Mouse (Mus musculus) lung, postnatal 4 days (tissue): ENCODE measurements around the gene Tmem121.

Experiments
- DNase-seq, 2 experiments: peaks; one replicate each; pipeline ENCODE4 v3.0.0; 2021

The Tmem121 gene

DNA sequence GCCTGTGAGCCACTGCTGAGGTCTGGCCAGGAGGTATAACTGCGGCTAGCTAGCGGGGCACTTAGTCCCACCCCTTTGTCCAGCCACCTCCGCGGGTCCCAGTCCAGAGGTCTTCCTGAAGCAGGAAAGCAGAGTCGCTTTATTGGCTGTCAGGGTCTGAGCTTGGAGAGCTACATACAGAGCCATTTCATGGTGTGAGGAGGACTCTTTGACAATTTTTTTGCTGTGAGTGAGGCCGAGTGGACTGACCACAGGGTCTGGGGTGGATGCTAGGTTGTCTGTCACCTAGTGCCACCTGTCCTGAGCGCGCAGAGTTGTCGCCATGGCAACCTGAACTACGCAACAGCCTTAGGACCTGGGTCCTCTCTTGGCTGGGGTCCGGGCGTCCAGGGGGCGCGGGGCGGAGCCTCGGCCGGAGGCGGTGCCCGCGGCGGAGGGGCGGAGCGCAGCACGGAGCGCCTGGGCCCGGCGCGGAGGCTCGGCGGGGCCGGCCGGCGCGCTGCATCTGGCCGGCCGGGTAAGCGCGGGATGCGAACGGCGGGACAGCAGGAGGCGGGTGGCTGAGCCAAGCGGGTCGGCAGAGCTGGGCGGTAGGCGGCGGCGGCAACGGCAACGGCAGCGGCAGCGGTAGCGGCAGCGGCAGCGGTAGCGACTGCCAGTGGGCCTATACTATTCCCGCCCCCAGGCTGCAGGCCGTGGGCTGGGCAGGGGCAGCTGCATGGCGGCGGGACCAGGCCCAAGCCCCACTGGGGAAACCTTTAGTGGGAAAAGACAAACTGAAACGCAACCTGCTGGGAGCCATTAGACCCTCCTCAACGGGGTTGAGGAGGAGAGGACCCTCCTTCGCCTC, at the start of gene Tmem121:
Tmem121 (plus strand) TSS at position 489 of the 850 bp plus-strand sequence.
- DNase-seq, result peak in 1 of 2 experiments; percentile 41

DNA sequence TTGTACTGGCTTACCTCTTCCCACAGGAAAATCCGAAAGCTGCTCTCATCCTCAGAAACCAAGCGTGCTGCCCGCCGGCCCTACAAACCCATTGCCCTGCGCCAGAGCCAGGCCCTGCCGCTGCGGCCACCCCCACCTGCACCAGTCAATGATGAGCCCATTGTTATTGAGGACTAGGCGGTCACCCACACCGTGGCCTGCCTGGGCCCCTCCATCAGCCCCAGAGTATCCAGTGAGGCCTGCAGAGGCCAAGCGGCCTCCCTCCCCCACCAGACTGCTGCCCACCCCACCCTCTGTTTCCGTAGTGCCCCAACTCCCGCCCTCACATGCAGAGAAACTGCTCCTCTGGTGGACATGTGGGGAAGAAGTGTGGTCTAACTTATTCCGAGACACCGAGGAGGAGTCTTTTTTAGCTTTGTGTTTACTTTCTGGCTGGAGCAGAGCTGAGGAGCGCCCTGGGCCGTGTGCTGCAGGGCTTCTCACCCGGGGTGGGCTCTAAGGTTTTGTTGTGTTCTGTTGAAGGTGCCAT, 49.2 kb upstream of the Tmem121 start:
- DNase-seq, result no peak

DNA sequence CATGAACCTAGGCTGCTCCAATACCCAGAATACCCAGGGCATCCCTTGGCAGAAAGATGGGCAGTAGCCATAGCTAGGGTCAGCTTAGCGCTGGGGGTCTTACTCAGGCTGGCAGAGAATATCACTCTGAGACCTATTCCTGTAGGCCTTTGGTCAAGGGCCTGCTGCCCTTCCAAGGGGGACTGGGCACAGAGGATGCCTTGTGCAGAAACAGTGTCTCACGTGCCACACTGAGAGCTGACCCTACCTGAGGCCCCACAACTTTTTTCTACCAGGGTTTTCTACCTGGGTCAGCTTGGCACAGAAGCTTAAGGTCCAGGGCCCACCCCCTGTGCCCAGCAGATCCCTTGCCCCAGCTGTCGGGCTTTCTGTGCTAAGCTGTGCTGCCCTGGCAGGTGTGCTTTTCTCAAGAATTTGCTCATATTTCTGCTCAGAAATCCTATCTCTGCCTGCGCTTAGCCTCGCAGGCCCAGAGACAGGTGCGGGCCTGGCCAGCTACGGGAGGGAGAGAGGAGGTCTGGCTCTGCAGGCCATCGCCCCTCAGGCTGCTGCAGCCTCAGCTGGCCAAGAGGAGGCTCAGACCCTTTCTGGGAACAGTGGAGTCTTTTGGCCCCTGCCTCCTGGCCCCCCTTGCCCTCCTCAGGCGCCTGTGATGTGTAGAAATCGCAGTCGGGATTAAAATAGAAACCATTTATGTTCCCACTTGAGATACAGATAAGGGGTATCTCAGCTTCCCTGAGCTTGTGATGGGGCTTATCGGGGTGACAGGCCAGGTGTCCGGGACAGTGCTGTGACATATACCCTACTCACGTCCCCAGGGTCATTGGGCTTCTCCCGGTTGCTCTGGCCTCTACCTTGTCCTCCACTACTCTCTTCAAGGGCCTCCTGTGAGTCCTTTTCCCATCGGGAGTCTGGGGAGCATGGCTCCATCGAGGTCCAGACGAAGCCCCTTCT, 48.2 kb upstream of the Tmem121 start:
- no peak for DNase-seq

DNA sequence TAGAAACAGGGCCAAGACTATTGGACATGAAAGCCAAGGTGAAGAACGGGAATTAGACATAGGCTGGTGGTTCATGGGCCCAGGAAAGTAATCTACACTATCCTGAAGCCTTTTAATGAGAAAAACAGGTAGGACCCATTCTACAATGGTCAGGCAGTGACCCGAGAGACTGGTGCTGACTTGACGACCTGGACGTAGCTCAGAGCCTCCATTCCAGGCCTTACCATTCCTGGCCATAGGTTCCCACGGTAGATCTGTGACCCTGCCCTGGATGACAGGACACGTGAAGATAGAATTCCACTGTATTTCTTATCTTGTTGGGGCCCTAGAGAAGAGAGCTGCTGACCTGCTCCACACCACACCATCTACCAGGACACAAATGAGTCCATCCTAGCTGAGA, 47.4 kb upstream of the Tmem121 start:
- DNase-seq, result no peak

DNA sequence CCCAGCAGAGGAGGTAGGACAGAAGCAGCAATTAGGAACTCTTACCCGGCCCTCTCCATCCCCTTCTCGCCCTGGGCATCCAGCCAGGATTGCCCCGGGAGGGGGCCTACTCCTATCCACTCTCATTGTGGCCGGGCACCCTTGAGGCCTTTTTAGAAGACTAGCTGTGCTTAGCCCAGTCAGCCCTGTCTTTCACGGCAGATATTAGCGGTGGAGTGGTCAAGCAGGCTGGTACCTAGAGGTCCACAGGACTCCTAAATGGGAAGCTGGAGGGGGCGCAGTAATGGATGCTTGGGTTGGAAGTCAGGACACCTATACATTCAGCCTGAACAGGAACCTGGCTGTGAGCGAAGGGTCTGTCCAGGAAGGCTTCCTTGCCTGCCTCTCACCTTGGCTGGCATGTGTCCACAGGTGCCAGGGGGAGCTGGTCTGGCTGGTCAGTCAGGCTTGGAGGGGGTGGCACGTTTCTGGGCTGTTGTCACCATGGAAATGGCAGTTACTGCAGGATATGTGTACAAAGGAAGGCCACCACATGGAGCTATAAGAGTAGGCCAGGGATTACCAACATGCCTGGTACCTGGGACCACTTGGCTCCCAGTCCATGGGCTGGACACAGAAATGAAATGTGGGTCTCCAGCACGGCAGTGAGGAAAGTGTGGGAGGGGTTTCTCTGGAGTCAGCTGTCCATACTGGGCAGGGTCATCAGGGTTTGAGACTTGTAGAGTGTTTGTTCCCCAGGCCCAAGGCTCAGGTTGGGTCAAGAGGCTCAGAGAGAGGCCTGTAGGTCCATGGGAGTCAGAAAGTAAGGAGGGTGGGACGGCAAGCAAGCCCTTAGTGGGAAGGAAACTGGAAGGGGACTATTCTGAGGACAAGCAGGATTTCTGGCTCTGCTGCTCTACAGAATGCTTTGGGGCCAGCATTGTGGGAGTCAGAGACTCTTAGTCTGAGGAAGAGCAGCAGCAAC, 46.5 kb upstream of the Tmem121 start:
- DNase-seq, result peak; percentile 78 to 88

DNA sequence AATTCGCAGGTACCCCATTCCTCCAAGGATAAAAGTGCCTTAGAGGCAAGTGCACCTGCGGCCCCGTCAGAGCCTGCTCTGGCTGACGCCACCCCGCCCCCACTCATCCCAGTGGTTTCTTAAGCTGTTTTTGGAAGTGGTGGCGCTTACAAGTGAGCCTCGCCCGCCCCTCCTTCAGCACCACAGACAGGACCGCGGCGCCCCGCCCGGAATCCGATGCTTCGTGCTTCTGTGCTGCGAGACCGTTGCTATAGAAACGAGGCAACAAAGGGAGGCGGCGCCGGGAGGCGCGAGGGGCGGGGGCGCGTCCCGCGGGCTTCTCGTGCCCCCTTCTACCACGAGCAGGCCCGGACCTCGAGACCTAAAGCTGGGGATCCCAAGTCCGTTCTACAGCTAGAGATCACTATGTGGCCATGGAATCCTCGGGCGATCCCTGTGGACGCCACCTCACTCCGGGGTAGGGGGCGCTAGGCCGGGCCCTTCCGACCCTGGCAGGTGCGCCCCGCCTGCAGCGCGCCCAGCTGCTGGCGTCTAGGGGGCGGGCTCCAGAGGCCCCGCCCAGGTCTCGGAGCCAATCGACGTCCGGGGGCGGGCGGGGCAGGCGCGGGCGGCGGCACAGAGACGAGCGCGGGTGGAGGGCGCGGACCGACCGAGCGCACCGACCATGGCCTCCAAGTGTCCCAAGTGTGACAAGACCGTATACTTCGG, 45.7 kb upstream of the Tmem121 start, which contains the start of gene Crip2:
Crip2 (plus strand) TSS at position 329 of the 708 bp plus-strand sequence.
- DNase-seq, result peak; percentile 94 to 98

DNA sequence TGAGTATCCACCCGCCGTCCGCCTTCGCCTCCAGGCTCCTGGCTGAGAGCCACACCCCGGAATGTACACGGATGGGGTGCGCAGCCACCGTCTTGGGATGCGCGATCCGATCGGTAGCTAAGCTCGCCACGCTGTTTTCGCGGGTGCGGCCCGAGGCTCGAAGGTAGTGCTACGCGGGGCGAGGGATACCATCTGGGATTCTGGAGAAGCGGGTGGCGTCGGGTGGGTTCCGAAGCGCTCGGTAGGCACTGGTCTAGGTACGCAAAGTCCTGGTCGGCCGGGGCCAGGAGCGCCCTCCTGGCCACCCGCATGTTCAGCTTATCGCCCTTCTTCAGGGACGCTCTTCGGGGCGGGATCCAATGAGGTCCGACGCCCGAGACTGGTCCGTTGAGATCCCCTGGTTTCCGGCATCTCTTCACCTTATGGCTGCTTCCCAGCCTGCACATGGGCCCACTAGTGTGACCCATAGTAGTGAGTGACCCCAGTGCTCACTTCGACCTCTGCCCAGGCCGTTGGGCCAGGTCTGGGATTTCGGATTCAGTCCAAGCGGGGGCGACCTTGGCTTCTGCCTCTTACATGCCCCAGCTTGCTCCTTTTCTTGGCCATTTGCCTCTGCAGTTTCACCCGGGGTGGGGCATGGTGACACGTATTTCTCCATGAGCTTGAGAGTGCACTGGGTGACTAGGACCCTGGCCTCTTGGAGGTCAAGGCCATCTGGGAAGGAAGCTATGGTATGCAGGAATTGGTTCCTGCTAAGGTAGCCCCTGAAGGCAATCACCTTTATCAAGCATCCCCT, 44.9 kb upstream of the Tmem121 start:
- peak; percentile 54 to 64 for DNase-seq

DNA sequence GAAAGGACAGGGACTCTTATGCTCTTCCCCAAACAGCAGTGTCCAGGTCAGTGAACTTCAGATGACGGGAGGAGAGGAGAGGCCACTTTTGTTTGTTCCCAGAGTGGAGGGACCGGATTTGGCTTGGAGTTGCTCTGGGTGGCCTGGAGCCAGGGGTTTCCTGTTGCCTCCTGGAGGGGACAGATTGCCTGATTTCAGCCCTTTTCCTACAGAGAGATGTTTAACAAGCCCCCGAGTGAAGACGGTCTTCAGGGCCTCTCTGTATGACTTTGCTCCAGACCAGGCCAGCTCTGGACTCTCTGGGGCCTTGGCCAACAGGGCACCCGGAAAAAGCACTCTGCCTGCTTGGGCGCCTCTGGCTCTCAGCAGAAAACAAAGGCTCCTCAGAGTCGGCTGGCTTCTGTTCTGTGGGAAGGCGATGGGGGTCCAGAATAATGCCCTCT, 44.2 kb upstream of the Tmem121 start:
- peak; percentile 79 to 80 for DNase-seq

DNA sequence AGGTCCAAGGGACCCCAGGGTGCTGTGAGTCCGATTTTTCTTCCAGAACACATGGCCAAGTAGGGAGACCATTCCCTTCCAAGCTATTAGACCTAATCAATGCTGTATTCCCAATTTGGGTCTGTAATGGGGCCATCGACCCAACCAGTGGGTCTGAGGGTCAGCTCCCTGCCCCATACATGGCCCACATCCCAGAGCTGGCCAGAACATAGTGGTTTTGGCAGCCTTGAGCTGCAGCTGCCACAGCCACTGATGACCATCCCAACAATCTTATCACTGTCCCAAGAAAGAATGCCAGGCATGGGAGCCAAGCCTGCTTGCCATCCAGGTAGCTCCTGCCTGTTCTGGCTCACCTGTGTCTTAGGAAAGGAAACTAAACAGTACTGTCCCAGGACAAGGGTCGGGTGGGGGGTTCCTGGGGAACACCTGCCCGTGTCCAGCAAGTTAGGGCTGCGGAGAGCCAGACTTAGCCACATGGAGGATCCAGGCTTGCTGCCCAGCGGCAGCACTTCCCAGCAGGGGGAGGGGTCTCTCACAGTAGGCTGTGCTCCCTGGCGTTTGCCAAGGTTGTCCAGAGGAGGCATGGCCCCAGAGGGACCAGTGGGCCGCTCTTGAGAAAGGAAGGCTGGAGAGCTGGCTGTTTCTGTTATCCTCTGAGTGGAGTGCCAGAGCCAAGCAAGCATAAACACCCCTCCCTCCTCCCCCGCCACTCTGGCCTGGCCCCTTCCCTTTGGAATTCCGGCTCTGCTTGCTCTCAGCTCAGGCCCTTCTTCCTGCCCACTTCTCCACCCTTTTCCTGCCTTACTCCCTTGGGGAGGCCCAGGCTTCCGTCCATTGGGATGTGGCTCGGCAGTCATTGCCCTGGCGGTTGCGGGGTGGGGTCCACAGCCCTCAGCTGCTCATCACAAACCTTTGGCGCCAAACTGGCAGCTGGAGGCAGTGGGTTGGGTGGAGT, 43.4 kb upstream of the Tmem121 start:
- DNase-seq, result peak; percentile 90 to 94

DNA sequence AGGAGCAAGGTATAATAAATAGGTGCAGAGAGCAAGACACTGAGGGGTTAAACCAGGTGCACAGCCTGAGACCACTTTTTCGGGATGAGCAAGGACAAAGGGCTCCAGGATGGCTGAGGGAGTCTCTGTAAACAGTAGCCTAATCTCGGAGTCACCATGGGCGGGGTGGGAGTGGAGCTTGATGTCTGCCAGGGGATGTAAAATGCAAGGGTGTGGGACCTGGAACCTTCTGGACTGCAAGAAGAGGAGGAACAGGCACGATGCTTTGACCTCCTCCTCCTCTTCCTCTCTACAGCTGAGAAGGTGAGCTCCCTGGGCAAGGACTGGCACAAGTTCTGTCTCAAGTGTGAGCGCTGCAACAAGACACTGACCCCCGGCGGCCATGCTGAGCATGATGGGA, 42.6 kb upstream of the Tmem121 start:
- peak in 1 of 2 experiments; percentile 50 for DNase-seq

DNA sequence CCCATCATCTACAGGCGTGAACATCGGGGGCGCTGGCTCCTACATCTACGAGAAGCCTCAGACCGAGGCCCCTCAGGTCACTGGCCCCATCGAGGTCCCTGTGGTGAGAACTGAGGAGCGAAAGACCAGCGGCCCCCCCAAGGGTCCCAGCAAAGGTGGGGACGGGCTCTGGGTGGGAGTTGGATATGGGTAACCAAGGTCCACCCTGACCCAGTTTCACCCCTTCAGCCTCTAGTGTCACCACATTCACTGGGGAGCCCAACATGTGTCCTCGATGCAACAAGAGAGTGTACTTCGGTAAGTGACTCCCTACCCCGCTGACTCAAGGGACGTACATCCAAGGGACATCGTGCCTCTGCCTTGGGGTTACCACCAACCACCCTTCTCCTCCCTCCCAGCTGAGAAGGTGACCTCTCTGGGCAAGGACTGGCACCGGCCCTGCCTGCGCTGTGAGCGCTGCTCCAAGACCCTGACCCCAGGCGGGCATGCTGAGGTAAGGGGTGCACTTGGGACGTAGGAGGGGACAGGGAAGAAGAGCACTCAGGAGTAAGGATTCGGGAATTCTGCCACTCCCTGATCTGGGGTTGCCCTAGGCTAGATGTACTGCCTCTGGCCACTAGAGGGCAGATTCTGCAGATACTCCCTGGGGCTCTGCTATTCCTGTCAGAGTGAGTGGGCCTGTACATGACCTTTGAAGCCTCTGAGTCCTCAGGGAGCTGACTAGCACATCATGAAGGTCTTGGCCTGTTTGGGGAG, 41.6 kb upstream of the Tmem121 start:
- peak in 1 of 2 experiments; percentile 72 for DNase-seq

DNA sequence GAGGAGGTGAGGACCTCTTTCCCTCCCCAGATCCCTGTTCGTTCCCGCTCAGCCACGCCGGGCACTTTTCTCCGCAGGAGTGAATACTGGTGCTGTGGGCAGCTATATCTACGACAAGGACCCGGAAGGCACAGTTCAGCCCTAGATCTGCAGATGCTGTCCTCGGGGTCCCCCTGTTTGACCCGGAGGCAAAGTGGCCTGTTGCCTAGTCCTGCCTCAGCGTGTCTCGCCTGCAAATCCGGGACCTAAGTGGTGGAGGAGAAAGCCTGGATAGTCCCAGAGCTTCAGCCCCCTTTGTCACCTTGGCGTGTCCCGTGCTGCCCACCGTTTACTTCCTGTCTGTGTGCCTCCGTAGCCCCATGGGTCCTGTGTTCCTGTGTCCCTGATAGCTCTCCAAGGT, 40.8 kb upstream of the Tmem121 start:
- DNase-seq, result no peak

DNA sequence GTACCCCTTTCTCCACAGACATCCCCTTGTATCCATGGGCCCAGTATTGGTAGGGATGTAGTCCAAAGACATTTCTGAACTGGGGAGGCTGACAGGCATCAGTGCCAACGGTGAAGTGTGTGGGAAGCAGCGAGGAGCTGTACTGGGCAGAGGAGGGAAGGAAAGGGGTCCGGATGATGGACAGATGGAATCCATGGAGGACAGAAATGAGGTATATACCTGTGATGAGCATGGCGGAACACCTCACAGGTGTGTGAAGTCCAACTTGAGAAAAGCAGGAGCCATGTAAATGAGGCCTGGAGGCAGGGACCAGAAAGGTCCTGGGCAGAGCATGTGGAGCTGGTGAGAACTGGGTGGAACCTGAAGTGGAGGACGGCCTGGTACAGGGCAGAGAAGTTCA, 40.1 kb upstream of the Tmem121 start:
- DNase-seq, result no peak

DNA sequence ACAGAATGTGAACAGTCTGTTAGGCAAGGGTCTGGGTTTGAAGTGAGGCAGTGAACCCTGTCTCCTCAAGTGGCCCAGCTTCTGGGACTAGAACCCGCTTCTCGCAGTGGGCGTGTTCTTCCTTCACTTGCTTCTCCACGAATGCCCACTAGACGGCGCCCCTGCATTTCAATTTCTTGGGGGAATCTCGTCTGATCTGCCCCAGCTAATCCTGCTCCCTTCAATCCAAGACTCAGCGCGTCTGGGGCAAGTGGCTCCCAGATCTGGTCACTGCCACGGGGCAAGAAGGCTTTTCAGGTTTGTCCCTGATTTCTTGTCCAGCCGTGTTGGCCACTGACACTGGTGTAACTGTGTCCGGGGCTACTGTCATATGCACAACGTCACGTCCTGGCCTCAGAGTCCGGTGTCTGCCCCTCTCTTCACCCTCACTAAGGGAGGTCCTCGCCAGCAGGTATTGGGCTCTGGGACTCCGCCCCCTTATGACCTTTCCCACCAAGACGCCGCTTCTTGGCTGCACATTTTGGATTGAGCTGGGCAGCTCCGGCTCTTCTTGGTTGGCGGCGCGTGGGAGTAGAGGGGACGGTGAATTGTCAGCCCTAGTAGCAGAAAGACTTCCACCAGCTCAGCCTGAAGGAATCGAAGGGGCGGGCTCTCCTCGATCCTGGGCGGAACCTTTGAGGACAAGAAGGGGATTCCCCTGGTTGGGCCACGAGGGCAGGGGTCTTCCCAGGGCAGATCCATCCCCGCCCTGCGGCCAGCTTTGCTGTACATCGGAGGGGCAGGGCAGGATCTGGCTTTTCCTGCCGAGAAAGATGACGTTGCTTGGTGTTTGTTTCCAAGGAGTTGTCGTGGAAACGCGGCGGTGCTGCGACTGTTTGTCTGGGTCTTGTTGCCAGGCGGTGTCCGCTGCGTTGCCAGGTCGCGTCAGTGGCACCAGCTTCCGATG, 39.3 kb upstream of the Tmem121 start, which contains the start of gene Crip1:
Crip1 (plus strand) TSS at position 205 of the 946 bp plus-strand sequence.
- peak; percentile 93 for DNase-seq

DNA sequence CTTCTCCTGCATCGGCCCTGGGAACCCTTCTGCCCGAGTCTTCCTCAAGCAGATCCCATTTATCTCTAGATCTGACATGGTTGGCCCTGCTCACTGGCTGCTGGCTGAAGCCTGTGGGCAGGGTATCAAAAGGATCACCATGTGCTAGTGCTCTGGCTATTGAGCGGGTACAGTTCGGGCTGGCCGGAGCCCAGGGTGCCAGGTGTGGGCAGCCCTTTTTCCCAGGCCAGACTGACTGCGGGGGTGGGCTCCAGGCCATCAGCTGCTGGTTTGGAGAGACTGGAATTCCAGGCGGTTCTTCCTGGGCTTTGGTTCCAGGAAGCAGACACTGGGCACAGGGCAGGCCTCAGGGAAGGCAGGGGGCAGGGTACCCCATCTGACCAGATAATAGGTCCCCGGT, 38.2 kb upstream of the Tmem121 start:
- peak in 1 of 2 experiments; percentile 49 for DNase-seq

DNA sequence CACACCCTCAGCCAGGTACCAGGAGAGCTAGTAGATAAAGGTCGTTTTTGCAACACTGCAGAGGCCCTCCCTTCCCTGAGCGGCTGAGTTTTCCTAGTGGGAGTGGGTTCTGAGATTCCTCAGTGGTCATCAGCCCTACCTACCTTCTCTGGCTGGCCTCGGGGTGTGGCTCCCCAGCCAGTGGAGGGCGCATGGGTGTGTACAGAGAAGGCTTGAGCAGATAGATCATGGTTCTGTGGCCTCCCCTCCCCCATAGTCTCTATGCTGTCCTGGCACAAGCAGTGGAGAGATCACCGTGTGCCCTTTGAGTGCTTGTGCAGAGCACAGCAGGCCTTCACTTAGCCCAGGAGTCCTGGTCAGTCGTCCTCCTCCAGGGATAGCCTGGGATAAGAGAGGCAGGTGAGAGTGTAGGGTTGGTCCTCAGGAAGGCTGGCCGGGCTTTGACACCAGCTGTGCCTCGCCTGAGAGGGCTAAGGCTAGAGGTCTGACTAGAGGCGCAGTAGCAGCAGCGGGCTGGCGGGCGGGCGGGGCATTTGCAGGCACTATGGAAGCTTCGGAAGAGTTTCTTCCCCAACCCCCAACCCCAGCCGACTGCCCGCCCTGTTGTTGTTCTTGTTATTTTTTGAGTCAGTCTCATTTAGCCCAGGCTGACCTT, 37.2 kb upstream of the Tmem121 start:
- DNase-seq, result peak; percentile 79 to 81
